Mouse (Mus musculus): ENCODE measurements at regions not wholly inside any gene's neighbourhood (a gene's known extent, or its start where the extent isn't known, plus 50 kb on each side); places are given as distances from the start of the nearest gene placed in this dataset.
A peak's percentile ranks its signal among the peaks of the same experiment; 100 is the strongest.
"Not testable (repeated sequence)": the region's sequence is repeated elsewhere in the genome, so short reads cannot be mapped to it uniquely, and the experiment has no call there.

DNA sequence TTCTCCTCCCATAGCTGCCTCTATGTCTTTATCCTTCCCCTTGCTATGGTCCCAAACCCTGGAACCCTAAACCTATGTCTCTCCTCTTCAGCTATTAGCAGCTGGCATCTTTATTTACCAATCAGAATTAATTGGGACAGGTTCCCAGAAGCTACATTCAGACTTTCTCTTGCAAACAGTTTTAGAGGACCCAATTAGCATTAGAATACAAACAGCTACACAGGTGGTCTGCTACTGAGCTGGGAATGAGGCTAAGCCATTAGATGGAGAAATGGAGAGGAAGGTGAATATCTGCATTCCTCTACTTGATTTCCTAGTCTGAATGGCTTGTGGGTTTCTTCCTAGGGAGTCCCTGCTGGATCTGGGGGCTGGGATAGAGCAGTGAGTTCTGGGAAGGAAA is 611.9 kb downstream of the A830018L16Rik start:
- H3K9ac ChIP-seq, result no peak overlapping the region
- H3K36me3 ChIP-seq, result no peaks in the 10 kb centered on the region
- H3K27ac ChIP-seq, result no peak overlapping the region
- no peak overlapping the region for H3K4me2 ChIP-seq (replicated peaks)
- H3K9me3 ChIP-seq, result no peaks in the 10 kb centered on the region
- no peaks in the 10 kb centered on the region for H3K4me1 ChIP-seq
- ATAC-seq (ENCODE audit: insufficient number of reproducible peaks, insufficient read depth, low FRiP score, low TSS enrichment), result no peak
- H3K27me3 ChIP-seq, result no peaks in the 10 kb centered on the region
- H3K4me3 ChIP-seq, result no peak overlapping the region

GRCm38 (mm10) chr1:12027442-12027841 is 613.5 kb downstream of the A830018L16Rik start:
- Histone ChIP-seq H3K4me1 (no peaks in the 10 kb centered on the region), H3K9ac (no peak overlapping the region), H3K9me3 (no peaks in the 10 kb centered on the region), H3K27ac (no peak overlapping the region), H3K27me3 (no peaks in the 10 kb centered on the region), H3K36me3 (no peaks in the 10 kb centered on the region), H3K4me3 (no peak overlapping the region), H3K4me2 (replicated peaks) (no peak overlapping the region)
- ATAC-seq (ENCODE audit: insufficient number of reproducible peaks, insufficient read depth, low FRiP score, low TSS enrichment), result no peak
- 51% methylated on average over 2 of the region's 2 CpGs for WGBS

DNA sequence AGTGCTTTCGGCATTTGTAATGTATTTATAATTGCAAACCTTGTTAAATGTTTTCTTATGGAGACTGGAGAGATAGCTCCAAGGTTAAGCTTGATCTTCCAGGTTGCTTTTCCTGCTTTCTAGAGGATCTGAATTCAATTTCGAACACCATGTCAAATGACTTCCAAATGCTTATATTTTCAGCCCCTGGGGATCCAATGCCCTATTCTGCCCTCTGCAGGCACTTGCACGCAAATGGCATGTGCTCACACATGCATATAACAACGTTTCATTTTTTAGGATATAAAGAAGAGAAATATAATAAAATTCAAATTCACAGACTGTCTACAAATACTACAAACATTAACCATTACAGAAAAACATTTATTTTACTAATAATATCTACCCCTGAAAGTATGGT is 614.2 kb downstream of the A830018L16Rik start:
- no peak overlapping the region for H3K4me2 ChIP-seq (replicated peaks)
- 49% methylated on average over 4 of the region's 4 CpGs for WGBS
- no peak overlapping the region for H3K4me3 ChIP-seq
- no peak overlapping the region for H3K27ac ChIP-seq
- H3K9ac ChIP-seq, result no peak overlapping the region
- no peaks in the 10 kb centered on the region for H3K9me3 ChIP-seq
- no peak for ATAC-seq (ENCODE audit: insufficient number of reproducible peaks, insufficient read depth, low FRiP score, low TSS enrichment)
- H3K27me3 ChIP-seq, result no peaks in the 10 kb centered on the region
- H3K4me1 ChIP-seq, result no peaks in the 10 kb centered on the region
- H3K36me3 ChIP-seq, result no peaks in the 10 kb centered on the region

GRCm38 (mm10) chr1:12051931-12052482 is 638.1 kb downstream of the A830018L16Rik start:
- no peak overlapping the region for H3K9ac ChIP-seq
- no peaks in the 10 kb centered on the region for H3K27me3 ChIP-seq
- H3K4me2 ChIP-seq (replicated peaks), result no peak overlapping the region
- H3K4me1 ChIP-seq, result 0 out of 2 replicates have a peak, but pooled peaks cover 4% of the 10 kb centered on the region
- ATAC-seq (ENCODE audit: insufficient number of reproducible peaks, insufficient read depth, low FRiP score, low TSS enrichment), result no peak
- H3K36me3 ChIP-seq, result no peaks in the 10 kb centered on the region
- no peaks in the 10 kb centered on the region for H3K9me3 ChIP-seq
- no peak overlapping the region for H3K4me3 ChIP-seq
- peak overlapping the region; percentile 72 for H3K27ac ChIP-seq
- WGBS, result 50% methylated on average over 8 of the region's 8 CpGs

DNA sequence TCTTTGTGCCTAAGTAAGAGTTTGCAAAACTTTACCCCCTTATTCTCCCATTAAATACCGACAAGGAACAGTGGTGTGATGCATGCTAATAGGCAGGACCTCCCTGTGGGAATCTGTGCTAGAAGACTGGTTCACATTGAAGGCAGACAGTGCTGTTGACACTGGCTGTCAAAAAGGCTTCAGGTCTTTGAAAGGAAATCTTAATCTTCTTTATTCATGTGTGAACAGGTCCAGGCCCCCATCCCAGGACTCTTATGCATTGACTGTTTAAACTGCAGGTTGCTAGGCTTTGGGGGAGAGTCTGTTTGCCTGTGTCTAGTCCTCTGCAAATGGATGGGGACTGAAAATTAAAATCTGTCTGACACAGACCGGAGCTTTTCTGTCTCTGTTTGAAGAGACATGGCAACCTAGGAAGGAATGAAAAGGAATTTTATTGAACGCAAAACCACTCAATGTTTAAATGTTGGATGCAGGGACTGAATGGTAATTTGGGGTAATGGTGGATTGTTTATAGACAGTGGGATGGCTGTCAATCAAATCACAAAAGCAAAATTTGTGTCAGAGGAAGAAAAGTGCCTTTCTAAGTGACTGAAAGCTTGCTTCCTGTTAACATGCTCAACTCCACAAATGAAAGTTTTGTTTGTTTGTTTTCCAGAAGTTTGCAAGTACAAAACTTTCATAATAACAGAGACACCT is 642.1 kb downstream of the A830018L16Rik start:
- 42% methylated on average over 3 of the region's 3 CpGs for WGBS
- 0 out of 2 replicates have a peak, but pooled peaks cover 4% of the 10 kb centered on the region for H3K4me1 ChIP-seq
- no peaks in the 10 kb centered on the region for H3K9me3 ChIP-seq
- peak; percentile 56; the same call in 1 of the 2 replicates for ATAC-seq (ENCODE audit: insufficient number of reproducible peaks, insufficient read depth, low FRiP score, low TSS enrichment)
- no peaks in the 10 kb centered on the region for H3K27me3 ChIP-seq
- no peak overlapping the region for H3K4me3 ChIP-seq
- H3K9ac ChIP-seq, result no peak overlapping the region
- H3K27ac ChIP-seq, result no peak overlapping the region
- H3K36me3 ChIP-seq, result no peaks in the 10 kb centered on the region
- H3K4me2 ChIP-seq (replicated peaks), result no peak overlapping the region

DNA sequence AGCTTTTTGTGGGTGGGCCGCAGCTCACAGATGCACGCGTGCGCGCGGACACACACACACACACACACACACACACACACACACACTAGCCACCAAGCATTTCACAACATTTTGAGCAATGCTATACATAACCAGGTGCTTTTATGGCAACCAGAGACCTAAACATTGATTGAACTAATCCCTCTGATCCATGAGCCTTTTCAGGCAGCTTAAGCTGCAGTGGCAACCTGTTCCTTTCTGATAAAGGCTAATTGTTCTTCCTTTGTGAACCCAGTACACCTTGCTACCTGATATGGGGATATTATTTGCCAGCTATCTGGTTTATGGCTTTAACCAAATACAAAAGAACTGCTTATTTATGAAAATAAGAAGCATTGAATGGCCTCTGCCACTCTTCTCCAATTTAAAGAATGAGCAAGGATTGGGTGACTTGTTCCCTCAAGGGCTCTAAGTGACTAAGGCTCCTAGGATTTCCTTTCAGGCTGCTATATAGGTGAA is 651.2 kb downstream of the A830018L16Rik start:
- ATAC-seq (ENCODE audit: insufficient number of reproducible peaks, insufficient read depth, low FRiP score, low TSS enrichment), result 0 out of 2 replicates have a peak, but pooled peaks have one; percentile 15
- Histone ChIP-seq H3K27me3 (no peaks in the 10 kb centered on the region), H3K4me2 (replicated peaks) (no peak overlapping the region), H3K36me3 (no peaks in the 10 kb centered on the region), H3K4me3 (no peak overlapping the region), H3K9me3 (no peaks in the 10 kb centered on the region), H3K9ac (no peak overlapping the region), H3K27ac (no peak overlapping the region), H3K4me1 (no peaks in the 10 kb centered on the region)
- WGBS, result 99% methylated on average over 6 of the region's 6 CpGs

DNA sequence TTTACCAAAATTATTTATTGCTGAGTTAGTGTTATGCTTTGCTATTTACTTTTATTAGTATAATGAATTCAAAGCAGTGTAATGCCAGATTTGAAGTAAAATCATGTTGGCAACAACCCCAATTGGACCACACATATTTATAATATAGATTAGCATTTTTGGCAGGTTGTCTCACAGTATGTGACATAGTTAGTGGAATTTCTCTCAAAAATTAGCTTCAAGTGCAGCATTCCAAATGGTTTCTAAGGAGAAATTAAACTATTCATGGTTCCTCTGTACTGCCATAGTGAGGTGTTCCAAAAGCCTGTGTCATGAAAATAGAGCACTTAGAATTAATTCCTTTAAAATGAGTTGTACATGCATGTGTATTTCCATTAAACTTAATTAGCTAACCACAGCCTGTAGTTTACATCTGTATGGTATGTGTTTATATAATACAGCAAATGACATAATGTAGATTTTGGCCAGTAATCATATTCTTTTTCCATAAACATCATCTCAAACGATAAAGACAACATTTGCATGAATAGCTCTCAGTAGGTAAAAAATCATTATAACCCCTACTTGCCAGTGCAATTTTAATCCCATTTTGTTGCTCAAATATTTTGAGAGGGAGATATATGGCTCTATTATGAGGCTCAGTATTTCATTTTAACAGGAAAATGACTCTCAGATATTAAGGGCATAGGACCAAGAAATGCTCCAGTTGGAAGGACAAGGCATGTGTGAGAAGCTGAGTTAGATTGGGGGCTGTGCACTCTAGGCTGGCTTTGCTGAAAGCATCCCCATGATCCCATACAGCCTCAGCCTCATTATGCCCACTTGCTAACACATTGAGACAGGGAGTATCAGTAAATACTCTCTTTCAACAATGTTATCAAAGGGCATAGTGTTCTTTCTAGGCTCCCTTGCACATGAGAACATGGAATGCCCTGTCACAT is 678.9 kb downstream of the A830018L16Rik start:
- Histone ChIP-seq H3K27me3 (no peaks in the 10 kb centered on the region), H3K4me2 (replicated peaks) (no peak overlapping the region), H3K4me3 (no peak overlapping the region), H3K36me3 (no peaks in the 10 kb centered on the region), H3K9ac (no peak overlapping the region), H3K27ac (no peak overlapping the region), H3K9me3 (no peaks in the 10 kb centered on the region), H3K4me1 (no peaks in the 10 kb centered on the region)
- 70% methylated on average over 1 of the region's 1 CpGs for WGBS
- ATAC-seq (ENCODE audit: insufficient number of reproducible peaks, insufficient read depth, low FRiP score, low TSS enrichment), result no peak

DNA sequence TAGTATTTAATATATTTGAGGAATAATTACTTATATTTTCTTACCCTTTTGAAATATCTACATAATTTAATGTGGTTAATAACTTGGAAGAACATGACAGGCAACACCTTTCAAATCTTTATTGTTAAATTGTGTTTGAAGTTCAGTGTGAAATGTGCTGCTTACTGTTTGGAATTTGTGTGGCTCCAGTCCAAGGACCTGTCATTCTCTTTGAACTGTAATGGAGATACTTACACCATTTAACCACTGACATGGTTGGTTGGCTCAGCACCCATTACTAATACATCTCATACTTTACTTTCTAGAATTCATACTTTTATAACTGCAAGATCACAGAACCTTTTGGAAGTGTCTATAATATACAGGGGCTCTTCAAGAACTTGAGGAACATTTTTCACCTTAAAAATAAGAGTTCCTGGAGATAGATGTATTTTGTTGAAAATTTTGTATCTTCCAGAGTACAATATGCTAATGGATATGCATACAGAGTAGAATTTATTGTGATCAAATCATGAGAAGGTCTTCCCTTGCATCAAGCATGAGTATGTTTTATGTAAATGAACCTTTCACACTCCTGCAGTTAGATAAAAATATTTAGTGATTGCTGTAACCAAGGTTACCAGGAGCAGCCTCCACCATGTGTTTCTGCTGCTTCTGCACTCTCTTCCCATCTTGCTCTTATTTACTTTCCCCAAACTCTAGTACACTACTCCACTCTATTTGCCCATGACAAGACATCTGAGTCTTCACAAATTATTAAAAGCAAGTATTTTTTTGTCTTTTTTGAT is 701.3 kb downstream of the A830018L16Rik start:
- Histone ChIP-seq H3K4me3 (no peak overlapping the region), H3K9ac (no peak overlapping the region), H3K9me3 (no peaks in the 10 kb centered on the region), H3K36me3 (no peaks in the 10 kb centered on the region), H3K27me3 (no peaks in the 10 kb centered on the region), H3K27ac (no peak overlapping the region), H3K4me1 (no peaks in the 10 kb centered on the region), H3K4me2 (replicated peaks) (no peak overlapping the region)
- no peak for ATAC-seq (ENCODE audit: insufficient number of reproducible peaks, insufficient read depth, low FRiP score, low TSS enrichment)

DNA sequence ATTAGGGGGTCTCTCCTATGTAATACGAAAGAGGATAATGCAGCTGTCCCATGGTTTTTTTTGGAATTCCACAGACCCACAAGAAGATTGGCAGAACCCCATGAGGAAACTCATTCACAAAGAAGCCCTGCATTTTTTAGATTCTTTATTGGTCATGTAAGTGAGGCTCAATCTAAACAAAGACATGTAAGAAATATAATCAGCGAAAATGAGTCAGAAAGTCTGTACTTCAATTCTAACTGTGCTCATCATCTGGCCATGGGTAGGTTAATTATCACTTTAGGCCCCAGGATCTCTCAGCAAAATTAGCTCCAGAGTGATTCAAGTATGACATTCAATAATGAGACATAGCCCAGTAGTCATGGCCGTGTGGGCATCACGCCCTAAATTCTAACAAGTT is 703.2 kb downstream of the A830018L16Rik start:
- no peak overlapping the region for H3K27ac ChIP-seq
- ATAC-seq (ENCODE audit: insufficient number of reproducible peaks, insufficient read depth, low FRiP score, low TSS enrichment), result no peak
- H3K9ac ChIP-seq, result no peak overlapping the region
- no peak overlapping the region for H3K4me2 ChIP-seq (replicated peaks)
- H3K9me3 ChIP-seq, result no peaks in the 10 kb centered on the region
- no peak overlapping the region for H3K4me3 ChIP-seq
- 79% methylated on average over 4 of the region's 4 CpGs for WGBS
- H3K4me1 ChIP-seq, result no peaks in the 10 kb centered on the region
- H3K27me3 ChIP-seq, result no peaks in the 10 kb centered on the region
- H3K36me3 ChIP-seq, result no peaks in the 10 kb centered on the region

DNA sequence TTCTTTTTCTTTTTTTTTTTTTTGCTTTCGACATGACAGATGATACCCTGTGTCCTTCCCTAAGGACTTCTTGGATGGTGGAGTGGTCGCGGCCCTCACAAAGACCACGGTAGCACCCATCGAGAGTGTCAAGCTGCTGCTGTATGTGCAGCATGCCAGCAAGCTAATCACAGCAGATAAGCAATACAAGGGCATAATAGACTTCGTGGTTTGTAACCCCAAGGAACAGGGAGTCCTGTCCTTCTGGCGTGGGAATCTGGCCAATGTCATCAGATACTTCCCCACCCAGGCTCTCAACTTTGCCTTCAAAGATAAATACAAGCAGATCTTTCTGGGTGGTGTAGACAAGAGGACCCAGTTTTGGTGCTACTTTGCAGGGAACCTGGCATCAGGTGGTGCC is 707.0 kb downstream of the A830018L16Rik start:
- no peaks in the 10 kb centered on the region for H3K36me3 ChIP-seq
- 92% methylated on average over 7 of the region's 7 CpGs for WGBS
- H3K27me3 ChIP-seq, result no peaks in the 10 kb centered on the region
- H3K9me3 ChIP-seq, result no peaks in the 10 kb centered on the region
- H3K27ac ChIP-seq, result no peak overlapping the region
- no peak overlapping the region for H3K9ac ChIP-seq
- no peak for ATAC-seq (ENCODE audit: insufficient number of reproducible peaks, insufficient read depth, low FRiP score, low TSS enrichment)
- H3K4me1 ChIP-seq, result no peaks in the 10 kb centered on the region
- H3K4me3 ChIP-seq, result no peak overlapping the region
- no peak overlapping the region for H3K4me2 ChIP-seq (replicated peaks)

GRCm38 (mm10) chr1:12126611-12127010 is 712.7 kb downstream of the A830018L16Rik start:
- not testable (repeated sequence) for H3K4me1 ChIP-seq; H3K27ac ChIP-seq; H3K4me3 ChIP-seq; H3K9me3 ChIP-seq; H3K27me3 ChIP-seq; H3K9ac ChIP-seq; H3K4me2 ChIP-seq (replicated peaks); ATAC-seq (ENCODE audit: insufficient number of reproducible peaks, insufficient read depth, low FRiP score, low TSS enrichment); H3K36me3 ChIP-seq
- WGBS, result 42% methylated on average over 2 of the region's 2 CpGs
